Mouse (Mus musculus) frontal cortex, postnatal 36 days (tissue): ENCODE results near the gene Rpl29.

Experiments used
- DNase-seq, 2 experiments: peaks; one replicate each; pipeline ENCODE4 v3.0.0; 2022; ENCODE audit warnings: low spot score in 2 of 2

Gene Rpl29

DNA sequence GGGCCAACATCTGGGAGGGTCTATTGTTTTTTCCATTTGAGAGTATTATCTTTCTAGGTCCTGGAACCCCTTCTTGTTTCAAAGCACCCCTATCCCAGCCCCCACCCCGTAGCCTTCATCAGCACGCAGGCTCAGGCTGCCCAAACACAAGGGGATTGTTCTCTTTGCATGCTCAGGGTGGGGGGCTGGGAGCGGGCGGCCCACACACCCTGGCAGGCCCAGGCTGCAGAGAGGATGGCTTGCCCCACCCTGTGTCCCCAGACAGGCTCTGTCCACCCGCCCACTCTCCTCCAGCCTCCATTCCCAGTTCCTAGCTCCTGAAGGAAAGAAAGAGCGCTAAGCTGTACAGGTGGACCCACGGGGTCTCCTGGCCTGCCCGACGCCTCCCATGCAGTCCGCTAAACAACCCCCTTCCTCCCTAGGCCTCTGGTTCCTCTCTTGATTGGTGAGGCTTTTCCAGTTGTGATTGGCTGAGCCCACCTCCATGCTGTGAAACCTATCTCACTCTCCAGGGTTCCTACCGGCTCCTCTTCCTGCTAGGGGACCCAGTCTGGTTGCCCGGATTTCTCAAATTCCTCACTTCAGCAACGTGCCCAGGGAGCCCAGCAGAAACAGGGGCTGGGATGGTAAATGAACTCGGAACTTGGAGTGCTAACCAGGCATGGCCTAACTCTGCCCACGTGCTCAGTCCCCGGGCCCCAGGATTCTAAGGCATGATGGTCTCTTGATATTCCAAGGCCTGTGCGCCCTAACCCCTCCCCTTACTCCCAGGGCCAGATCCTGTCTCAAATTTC lies 25.8 kb downstream of the Rpl29 start:
- DNase-seq, result peak in 1 of 2 experiments; percentile 50

DNA sequence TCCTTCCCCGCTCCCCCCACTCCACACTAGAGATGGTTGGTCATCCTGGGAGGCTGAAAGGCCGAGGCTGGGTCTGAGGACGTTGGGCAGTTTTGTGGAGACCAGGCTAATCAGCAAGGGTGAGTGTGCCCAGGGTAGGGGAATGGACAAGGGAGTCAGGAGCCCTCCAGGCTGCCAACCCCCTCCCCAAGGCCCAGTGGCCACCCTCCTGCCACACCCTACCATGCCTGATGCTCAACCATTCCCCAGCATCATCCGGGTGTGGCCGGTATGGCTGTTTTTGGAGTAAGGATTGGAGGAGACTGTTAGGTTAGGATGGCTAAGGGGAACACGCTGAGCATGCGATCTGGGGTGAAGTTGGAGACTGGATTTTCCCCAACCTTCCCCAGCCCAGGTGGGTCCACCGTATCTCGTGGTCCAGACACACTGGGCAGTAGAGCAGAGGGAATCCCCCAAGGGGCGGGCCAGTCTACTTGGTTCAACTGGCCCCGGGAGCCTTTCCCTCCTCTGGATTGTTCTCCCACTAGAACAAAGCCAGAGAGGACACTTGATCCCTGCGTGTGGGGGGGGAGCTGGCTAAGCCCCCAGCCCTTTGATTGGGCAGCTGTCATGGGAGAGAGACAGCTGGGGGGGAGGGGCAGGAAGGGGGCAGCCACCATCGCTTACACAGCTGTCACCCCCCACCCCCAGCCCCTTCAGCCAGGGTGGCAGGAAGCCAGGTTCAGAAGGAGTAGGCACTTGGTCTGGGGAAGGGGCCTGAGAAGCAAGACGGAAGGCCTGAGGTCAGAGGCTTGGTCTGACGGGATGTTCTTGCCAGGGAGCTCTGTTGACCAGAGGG lies 27.3 kb downstream of the Rpl29 start:
- DNase-seq, result no peak

DNA sequence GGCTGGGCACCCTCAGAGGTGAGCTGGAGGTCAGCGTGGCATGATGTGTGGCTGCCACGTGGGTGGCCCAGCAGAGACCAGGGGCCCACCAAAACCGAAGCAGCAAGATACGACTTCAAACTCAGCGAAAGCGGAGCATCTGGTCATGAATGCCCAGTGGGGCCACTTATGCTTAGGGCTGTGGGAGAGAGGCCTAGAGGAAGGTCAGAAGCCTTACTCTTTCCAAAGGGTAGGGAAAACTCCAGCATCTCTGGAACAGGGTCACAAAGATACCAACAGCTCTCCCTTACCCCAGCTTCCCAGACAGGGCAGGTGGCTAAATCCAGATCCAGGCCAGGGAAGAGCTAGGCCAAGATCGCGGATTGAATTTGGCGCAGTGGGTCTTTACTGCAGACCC lies 27.9 kb downstream of the Rpl29 start:
- no peak for DNase-seq

DNA sequence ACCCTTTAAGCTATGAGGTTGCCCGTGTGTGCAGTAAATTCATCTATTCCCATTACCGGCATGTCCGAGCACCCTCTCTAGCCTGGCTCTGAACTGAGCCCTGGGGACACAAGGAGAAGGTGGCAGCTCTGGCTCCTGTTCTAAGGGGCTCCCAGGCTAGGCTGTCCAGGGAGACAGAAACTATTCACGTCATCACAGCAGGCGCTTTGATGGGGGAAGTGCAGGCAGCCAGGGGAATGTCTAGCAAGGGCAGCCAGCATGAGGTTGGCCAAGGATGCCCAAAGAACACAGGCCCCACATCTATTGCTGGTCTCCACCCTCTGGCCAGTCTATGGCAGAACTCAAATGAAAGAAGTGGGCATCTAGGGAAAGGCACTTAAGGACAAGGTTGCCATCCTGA lies 28.7 kb downstream of the Rpl29 start:
- no peak for DNase-seq

DNA sequence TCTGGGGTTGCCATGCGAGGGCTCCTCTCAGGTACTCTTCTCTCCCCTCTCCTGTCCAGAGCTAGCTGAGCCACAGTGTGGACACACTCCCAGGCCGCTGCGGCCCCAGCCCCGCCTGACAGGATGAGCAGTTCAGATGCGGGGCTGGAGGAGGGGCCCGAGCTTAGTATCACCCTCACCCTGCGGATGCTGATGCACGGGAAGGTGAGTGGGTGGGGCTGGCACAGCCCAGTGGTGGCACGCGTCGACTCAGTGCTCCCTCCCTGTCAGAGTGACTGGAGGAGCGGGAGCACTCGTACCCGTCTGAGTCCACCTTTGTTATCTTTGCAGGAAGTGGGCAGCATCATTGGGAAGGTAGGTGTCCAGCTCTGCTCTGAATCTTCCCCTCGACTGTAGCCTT lies 30.7 kb downstream of the Rpl29 start:
- DNase-seq, result no peak

DNA sequence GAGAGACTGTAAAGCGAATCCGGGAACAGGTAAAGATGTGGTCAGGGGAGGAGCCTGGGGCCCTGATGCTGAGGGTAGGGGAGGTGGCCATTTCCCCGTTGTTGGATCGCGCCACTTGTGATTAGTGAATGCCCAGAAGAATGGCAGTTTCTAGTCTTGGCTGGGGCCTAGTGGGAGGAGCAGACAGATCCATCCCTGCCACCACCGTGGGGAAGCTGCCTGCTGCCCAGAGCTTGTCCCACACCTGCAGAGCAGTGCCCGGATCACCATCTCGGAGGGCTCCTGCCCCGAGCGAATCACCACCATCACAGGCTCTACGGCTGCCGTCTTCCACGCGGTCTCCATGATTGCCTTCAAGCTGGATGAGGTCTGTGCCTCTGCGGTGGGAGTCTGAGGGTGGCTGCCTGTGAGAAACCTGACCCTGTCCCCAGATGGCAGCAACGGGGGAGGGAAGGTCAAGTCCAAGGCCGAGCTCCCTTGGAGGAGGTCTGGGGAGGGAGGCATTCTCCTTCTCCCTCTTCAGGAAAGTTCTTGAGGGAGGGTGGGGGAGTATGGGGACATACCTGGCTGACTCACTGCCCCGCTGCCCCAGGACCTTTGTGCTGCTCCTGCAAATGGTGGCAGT lies 31.3 kb downstream of the Rpl29 start:
- DNase-seq, result no peak

DNA sequence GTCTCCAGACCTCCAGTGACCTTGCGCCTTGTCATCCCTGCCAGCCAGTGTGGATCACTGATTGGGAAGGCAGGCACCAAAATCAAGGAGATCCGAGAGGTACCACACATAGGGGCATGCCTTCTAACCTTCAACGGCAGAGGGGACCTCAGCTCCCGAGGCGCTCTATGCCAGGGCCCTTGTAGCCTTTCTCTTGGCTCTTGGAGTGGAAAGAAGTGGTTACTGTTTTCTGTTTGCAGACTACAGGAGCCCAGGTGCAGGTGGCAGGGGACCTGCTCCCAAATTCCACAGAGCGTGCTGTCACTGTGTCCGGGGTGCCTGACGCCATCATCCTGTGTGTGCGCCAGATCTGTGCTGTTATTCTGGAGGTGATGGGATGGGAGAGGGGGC lies 31.8 kb downstream of the Rpl29 start:
- no peak for DNase-seq

DNA sequence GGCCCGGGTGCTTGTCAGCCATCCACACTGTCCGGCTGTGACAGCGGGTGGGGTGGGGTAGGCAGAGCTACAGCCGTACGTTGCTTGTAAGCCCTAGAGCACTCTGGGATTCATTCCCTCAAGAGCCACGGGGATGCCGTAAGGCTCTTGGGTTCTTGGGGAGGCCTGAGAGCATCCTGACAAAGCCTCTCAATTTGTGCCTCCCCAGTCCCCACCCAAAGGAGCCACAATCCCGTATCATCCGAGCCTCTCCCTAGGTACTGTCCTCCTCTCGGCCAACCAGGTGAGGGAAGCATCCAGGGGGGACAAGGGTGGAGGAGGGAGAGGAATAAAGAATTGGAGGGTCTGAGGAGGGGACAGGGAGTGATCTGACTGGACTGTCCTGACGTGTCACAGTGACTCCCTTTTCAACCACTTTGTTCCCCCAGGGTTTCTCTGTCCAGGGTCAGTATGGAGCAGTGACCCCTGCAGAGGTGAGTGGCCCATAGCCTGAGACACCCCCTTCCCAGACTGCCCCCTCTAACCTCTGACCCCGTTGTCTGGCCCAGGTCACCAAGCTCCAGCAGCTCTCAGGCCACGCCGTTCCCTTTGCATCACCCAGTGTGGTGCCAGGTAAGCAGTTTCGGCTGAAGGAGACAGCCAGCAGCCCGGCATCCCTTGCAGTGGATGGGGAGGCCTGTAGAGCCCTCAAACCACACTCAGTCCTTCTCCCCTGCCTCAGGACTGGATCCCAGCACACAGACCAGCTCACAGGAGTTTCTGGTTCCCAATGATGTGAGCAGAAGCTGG lies 32.6 kb downstream of the Rpl29 start:
- DNase-seq, result no peak

DNA sequence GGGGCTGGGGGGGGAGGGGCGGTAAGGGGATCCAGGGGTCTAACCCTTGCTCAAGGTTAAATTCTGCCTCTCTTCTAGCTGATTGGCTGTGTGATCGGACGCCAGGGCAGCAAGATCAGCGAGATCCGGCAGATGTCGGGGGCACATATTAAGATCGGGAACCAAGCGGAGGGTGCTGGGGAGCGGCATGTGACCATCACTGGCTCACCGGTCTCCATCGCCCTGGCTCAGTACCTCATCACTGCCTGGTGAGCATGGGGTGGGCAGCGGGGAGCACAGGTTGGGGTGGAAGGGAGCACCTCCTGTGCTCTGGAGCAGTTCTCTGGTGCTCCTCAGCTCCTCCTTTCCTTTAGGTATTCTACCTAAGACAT lies 33.2 kb downstream of the Rpl29 start:
- DNase-seq, result no peak

DNA sequence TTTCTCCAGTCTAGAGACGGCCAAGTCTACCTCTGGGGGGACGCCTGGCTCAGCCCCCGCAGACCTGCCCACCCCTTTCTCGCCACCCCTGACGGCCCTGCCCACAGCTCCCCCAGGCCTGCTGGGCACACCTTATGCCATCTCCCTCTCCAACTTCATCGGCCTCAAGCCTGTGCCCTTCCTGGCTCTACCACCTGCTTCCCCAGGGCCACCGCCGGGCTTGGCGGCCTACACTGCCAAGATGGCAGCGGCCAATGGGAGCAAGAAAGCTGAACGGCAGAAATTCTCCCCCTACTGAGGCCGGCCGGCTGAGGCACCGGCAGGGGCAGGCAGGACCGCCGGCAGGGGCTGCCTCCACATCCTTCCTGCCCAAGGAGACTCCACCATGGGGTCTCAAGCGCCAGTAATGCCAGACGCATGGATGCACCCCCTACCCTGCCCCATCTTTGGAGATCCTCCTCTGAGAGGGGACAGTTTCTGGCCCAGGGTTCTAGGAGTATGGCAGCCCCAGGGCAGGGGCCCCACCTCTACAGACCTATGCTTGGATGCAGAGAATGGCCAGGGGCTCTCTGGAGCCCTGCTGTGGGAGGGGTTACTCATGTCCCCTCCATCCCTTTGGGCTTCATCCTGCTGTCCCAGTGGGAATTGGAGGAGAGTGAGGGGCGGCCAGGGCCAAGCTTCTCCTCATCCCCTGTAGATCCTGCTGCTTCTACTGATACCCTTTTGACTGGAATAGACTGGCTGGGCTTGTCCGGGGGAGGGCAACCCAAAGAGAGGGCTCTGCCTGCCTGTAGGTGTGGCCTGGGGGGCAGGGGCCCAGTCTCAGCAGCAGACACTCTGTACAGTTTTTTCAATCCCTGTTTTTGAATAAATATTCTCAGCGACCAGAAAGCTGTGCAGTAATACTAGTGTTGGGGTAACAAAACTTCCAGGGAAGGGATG lies 34.1 kb downstream of the Rpl29 start:
- DNase-seq, result no peak

DNA sequence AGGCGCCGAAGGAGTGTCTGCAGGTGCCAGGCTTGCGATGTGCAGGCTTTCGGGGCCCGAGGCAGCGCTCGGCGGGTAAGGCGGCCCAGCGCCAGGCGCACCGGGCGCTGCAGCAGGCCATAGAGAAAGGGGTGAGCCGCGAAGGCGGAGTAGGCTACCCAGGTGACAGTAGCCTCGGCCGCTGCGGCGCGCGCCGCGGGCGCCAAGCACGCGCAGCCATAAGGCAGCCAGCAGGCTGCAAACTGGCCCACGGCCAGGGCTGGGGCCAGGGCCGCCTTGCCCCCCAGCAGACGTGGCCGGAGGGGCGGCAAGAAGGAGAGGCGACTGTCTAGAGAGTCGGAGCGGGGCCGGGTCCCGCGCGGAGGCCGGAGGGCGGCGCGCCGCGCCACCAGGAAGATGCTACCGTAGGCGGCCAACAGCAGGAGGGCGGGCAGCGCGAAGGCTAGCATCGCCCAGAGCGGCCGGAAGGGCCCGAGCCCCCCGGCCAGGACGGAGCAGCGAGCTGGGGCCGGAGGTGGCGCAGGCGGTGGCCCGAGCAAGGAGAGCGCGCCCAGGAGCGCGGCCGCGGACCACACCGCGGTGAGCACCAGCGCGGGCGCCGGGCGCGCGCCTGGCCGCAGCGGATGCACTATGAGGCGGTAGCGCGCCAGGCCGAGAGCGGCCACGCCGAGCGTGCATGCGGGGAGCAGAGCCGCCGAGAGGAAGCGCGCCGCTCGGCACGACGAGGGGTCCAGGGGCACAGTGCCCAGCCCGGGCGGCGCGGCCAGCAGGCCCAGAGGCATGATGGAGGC lies 35.7 kb downstream of the Rpl29 start:
- peak; percentile 71 to 80 for DNase-seq

DNA sequence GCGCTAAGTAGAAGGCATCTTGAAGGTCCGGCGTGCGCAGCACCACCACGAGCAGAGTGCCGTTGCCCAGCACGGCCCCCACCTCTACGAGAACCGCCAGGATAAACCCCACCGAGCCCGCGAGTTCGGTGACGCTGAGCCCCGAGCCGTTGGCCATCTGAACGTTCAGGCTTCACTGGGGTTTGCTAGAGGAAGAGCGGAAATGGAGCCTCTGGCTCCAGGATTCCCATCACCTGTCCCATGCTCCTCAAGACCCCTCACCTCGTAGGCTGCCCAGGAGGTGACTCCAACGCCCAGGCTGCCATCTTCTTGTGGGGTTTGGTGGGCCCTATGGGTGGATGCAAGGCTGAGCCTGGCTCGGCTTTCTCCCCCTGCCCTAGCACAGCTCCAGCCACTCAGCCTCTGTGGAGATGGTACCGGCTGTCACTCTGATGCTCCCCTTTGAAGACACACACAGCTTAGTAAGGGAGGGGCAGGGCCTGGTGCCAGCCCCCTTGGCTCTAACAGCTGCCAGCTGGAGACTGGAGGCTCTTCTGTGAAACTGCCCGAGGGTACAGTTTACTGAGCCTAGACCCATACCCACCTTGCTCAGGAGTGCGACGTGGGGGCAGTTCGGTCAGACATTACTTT lies 36.4 kb downstream of the Rpl29 start, which contains the start of gene Gpr62:
Gpr62 (minus strand) TSS at position 368 of the 630 bp plus-strand sequence.
- DNase-seq, result peak; percentile 57 to 58

DNA sequence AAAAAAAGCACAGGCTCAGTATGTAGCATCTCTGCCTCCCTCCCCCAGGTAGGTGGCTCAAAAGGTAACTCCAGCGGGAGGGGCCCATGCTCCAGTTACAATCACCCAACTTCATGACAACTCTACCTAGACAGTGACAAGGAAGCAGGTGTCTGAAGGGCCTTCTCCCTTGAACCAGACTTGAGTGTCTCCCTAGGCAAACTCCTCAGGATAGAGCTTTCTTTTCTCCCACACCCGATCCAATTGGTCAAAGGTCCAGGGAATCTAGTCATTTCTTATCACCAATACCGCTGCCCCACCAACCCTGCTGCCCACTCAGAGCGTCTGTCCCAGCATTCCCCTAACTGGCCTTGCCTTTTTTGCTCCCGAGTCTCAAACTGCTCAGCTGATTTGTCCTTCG lies 37.5 kb downstream of the Rpl29 start:
- DNase-seq, result no peak

DNA sequence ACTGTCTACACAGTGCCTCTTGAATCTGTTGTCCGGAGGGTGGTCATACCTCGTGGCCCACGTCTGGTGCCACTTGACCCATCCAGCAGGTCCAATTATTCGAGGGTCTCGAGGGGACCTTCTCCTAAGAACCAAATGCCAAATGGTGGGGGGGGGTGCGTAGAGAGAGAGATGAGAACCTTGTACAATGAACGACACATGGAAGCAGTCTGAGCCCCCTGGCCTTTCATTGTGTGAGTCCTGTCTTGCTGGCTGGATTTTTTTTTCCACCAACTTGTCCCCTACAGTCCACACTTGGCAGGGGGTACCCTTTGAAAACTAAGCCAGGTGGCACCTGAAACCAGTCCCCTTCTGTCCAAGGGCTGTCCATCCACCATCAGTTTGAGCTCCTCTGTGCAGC lies 38.5 kb downstream of the Rpl29 start:
- no peak for DNase-seq

DNA sequence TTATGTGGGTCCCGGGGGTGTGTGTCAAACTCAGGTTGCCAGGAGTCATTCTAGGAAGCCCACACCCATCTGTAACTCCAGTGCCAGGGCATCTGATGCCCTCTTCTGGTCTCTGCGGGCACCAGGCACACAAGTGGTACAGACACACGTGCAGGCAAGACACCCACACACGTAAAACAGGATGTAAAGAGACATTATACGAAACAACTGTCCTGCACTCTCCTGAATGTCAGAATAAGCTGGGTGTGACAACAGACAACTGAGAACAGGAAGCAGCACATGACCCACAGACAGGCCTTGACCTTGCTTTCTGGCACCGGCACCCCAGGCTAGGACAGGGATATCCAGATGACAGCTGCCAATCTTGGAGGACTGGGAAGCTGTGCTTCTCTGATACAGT lies 40.1 kb downstream of the Rpl29 start:
- no peak for DNase-seq

DNA sequence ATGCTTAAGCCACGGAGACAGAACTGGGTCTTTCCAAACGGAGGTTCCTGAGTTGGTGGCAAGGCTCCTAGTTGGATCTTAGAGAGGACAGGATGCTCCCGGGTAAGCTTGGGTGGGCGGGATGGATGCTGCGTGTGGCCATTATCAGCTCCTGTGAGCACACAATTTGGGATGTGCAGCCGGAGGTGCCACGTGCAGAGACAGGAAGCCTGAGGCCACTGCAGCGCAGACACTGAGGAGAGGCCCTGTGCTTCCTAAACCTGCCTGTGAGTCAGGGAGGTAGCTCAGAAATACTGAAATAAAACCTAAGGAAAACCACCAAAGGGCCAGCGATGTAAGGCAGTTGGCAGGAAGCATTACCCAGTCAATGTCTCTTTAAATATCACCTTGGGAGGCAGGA lies 40.5 kb downstream of the Rpl29 start:
- no peak for DNase-seq

DNA sequence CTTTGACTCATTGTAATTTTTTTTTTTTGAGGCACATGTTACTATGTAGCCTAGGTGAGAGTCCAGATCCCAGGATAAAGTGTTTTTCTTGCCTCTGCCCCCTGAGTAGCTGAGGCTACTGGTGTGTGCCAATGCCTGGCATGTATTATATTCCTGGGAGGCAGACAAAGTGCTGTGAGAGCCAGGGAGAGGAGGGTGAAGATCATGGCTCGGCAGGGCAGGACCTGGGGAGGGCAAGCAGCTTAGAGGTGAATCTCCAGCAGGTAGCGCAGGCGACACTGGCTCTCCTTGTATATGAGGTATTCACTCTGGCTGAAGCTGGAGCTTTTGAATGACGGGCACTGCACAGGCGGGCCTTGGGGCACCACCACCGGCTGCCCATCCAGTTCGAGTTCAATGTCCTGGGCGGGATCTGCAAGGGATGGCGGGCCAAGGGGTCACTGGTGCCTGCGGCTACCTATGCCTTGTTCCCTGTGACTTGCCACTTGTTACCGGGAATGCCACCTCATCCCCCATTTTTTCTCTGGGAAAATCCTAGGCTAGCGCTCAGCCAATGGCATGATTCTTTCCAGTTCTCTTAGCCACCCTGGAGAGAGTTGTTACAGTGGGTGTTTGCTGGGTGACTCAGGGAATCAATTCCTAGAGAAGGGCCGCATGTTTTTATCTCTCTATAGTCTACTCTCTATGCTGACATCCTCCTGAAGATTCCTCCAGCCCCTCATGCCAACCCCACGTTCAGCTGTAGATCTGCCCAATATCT lies 41.9 kb downstream of the Rpl29 start:
- no peak for DNase-seq

DNA sequence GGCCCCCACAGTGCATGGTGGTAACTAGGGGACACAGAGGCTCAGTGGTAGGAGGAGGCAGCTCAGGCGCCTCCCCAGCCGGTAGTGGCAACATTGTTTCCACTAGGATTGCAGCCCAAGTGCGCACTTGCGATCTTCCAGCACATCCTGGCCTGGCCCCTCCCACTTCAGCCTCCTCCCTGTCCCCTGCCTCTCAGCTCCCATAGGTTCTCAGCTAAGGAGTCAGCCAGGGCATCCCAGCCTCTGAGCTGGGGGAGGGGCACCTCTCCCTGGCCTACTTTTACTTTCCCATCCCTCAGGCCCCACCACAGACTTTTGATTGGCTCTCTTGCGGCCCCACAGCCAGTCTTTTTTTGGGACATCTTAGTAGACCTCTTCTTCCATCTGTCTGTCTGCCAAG lies 42.6 kb downstream of the Rpl29 start:
- no peak for DNase-seq

DNA sequence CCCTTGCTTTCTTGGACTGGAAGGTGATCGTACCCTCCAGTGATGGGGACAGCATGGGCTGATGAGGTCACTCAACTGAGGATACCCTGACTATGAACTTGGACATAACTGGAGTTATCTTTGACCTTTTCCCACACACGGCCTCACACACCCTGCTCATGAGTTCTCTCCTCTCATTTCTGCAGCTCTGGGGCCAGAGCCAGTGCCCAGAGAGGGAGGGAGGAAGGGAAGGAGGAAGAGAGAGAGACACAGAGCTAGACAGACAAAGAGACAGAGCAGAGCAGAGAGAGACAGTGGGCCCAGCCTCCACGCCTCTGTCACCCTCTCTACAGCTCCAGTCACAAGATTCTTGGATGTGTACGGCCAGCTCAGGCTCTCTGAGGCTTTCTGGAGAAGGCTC lies 43.1 kb downstream of the Rpl29 start:
- no peak for DNase-seq
